Mouse (Mus musculus): ENCODE data around the gene Nmt1.

- TF ChIP-seq EP300 (IDR thresholded peaks at IDR 0.05; ENCODE audit: insufficient read depth, low read depth, low read length) (no peak), CTCF (IDR thresholded peaks at IDR 0.05) (no peak)
These were observed 5.0 kb downstream of the Nmt1 start for GRCm38 (mm10) chr11:103033030-103033429.
